Mouse (Mus musculus) small intestine, adult 2 months (tissue): ENCODE results near the gene Col6a1. TPM values are rescaled to one million over a fixed set of nuclear protein-coding genes. Genes with fewer than 3 reads are reported as not detected.

Source experiments
- H3K27ac ChIP-seq: fragments of 200-500 bp; 2 replicates; pipeline ENCODE4 v1.5.1; 2012; ENCODE audit warnings: low read depth, low read length, control low read depth, inconsistent platforms; ENCODE audit not compliant: insufficient read depth
- H3K27me3 ChIP-seq: fragments of 200-500 bp; 2 replicates; pipeline ENCODE4 v1.6.1; 2012; ENCODE audit warnings: mild to moderate bottlenecking, moderate library complexity, low read length, inconsistent platforms; ENCODE audit not compliant: control insufficient read depth, insufficient read depth
- H3K36me3 ChIP-seq: fragments of 200-500 bp; 2 replicates; pipeline ENCODE4 v1.6.1; 2012; ENCODE audit warnings: mild to moderate bottlenecking, low read length, control low read depth, inconsistent platforms; ENCODE audit not compliant: control insufficient read depth, insufficient read depth
- H3K4me1 ChIP-seq: fragments of 200-500 bp; 2 replicates; pipeline ENCODE4 v1.6.1; 2012; ENCODE audit warnings: low read length, inconsistent platforms, mixed read lengths; ENCODE audit not compliant: control insufficient read depth, insufficient read depth, insufficient read length
- H3K4me3 ChIP-seq: fragments of 200-500 bp; 2 replicates; pipeline ENCODE4 v1.5.1; 2012; ENCODE audit warnings: low read depth, mild to moderate bottlenecking, control low read depth, inconsistent platforms, low read length, moderate library complexity
- CTCF ChIP-seq: fragments of 200-500 bp; IDR thresholded peaks from 2 replicates; pipeline ENCODE4 v1.5.1; 2012; ENCODE audit warnings: low read depth, mild to moderate bottlenecking, control low read depth, inconsistent platforms, low read length, moderate library complexity, mixed read lengths; ENCODE audit not compliant: insufficient replicate concordance, insufficient read length; ENCODE audit errors: extremely low read depth
- POLR2A ChIP-seq: fragments of 200-500 bp; IDR thresholded peaks from 2 replicates; pipeline ENCODE4 v1.6.1; 2012; ENCODE audit warnings: low read depth, mild to moderate bottlenecking, control low read depth, inconsistent platforms, low read length, moderate library complexity
- WGBS: fragments of 180-500 bp; shearing (Covaris S2); methylation state at CpG from one replicate; pipeline ENCODE4 v1.1.7; 2018; 5-methylcytosine and 5-hydroxymethylcytosine counted together
- polyA plus RNA-seq: library from polyadenylated mRNA; depleted of rRNA; stranded (reverse); fragments of >200 nt; gene quantifications from 2 replicates; pipeline ENCODE4 v1.2.3, GENCODE M21; 2012

The Col6a1 gene
- polyA plus RNA-seq, 1 experiment: 106 TPM

- H3K27me3 ChIP-seq: no peaks in the 10 kb centered on the region
- WGBS: 68% methylated on average over 3 of the region's 3 CpGs
- TF ChIP-seq CTCF (no peak), POLR2A (no peak)
- no peak overlapping the region for H3K27ac ChIP-seq
- H3K4me1 ChIP-seq: no peaks in the 10 kb centered on the region; the same call in 1 of the 2 replicates
- no peak overlapping the region for H3K4me3 ChIP-seq
- H3K36me3 ChIP-seq: no peaks in the 10 kb centered on the region
These were observed 44.1 kb downstream of the Col6a1 start for GRCm38 (mm10) chr10:76681882-76682281.

GRCm38 (mm10) chr10:76680758-76681650 lies 45.0 kb downstream of the Col6a1 start:
- no peak for TF ChIP-seq POLR2A
- 57% methylated on average over 6 of the region's 6 CpGs for WGBS
- H3K36me3 ChIP-seq: no peaks in the 10 kb centered on the region
- no peaks in the 10 kb centered on the region for H3K27me3 ChIP-seq
- H3K4me1 ChIP-seq: no peaks in the 10 kb centered on the region; the same call in 1 of the 2 replicates
- no peak overlapping the region for H3K4me3 ChIP-seq
- no peak overlapping the region for H3K27ac ChIP-seq

- Histone ChIP-seq H3K36me3 (no peaks in the 10 kb centered on the region), H3K27ac (0 out of 2 replicates have a peak overlapping the region, but pooled peaks have one; percentile 10), H3K4me3 (no peak overlapping the region), H3K27me3 (no peaks in the 10 kb centered on the region), H3K4me1 (peaks cover 3% of the 10 kb centered on the region; the same call in 1 of the 2 replicates)
- 53% methylated on average over 7 of the region's 7 CpGs for WGBS
- TF ChIP-seq POLR2A: no peak
- TF ChIP-seq CTCF: no peak
These were observed 47.8 kb downstream of the Col6a1 start for GRCm38 (mm10) chr10:76678122-76678521.

GRCm38 (mm10) chr10:76675268-76675667 lies 50.7 kb downstream of the Col6a1 start:
- peak overlapping the region; percentile 73 for H3K27ac ChIP-seq
- no peak for TF ChIP-seq POLR2A
- TF ChIP-seq CTCF: no peak
- no peaks in the 10 kb centered on the region for H3K36me3 ChIP-seq
- H3K4me1 ChIP-seq: peaks cover 3% of the 10 kb centered on the region; the same call in 1 of the 2 replicates
- no peaks in the 10 kb centered on the region for H3K27me3 ChIP-seq
- no peak overlapping the region for H3K4me3 ChIP-seq
- 59% methylated on average over 2 of the region's 2 CpGs for WGBS

- 64% methylated on average over 6 of the region's 6 CpGs for WGBS
- Histone ChIP-seq H3K4me1 (peaks cover 3% of the 10 kb centered on the region; the same call in 1 of the 2 replicates), H3K4me3 (no peak overlapping the region), H3K36me3 (no peaks in the 10 kb centered on the region), H3K27me3 (no peaks in the 10 kb centered on the region), H3K27ac (peak overlapping the region; percentile 73)
- no peak for TF ChIP-seq CTCF
- no peak for TF ChIP-seq POLR2A
These were observed 51.4 kb downstream of the Col6a1 start for GRCm38 (mm10) chr10:76674581-76674980.

GRCm38 (mm10) chr10:76671939-76672338 lies 54.0 kb downstream of the Col6a1 start:
- Histone ChIP-seq H3K27ac (no peak overlapping the region), H3K4me3 (no peak overlapping the region), H3K4me1 (peaks cover 3% of the 10 kb centered on the region; the same call in 1 of the 2 replicates), H3K27me3 (no peaks in the 10 kb centered on the region), H3K36me3 (no peaks in the 10 kb centered on the region)
- WGBS: 90% methylated on average over 9 of the region's 9 CpGs
- no peak for TF ChIP-seq POLR2A
- no peak for TF ChIP-seq CTCF

- TF ChIP-seq POLR2A (no peak), CTCF (no peak)
- WGBS: 69% methylated on average over 7 of the region's 7 CpGs
- Histone ChIP-seq H3K27me3 (no peaks in the 10 kb centered on the region), H3K4me3 (no peak overlapping the region), H3K36me3 (no peaks in the 10 kb centered on the region), H3K4me1 (no peaks in the 10 kb centered on the region), H3K27ac (peak overlapping the region; percentile 53)
These were observed 57.1 kb downstream of the Col6a1 start for GRCm38 (mm10) chr10:76668947-76669284.
